Mouse (Mus musculus) testis, adult 2 months (tissue): ENCODE results near the gene Scn8a. TPM values are rescaled to one million over a fixed set of nuclear protein-coding genes. Genes with fewer than 3 reads are reported as not detected.
A peak's percentile ranks its signal among the peaks of the same experiment; 100 is the strongest.

Source experiments
- H3K27ac ChIP-seq: fragments of 200-500 bp; 2 replicates; pipeline ENCODE4 v1.5.1; 2012; ENCODE audit warnings: low read depth, low read length; ENCODE audit not compliant: control insufficient read depth, insufficient read depth
- H3K27me3 ChIP-seq: fragments of 200-500 bp; 2 replicates; pipeline ENCODE4 v1.6.1; 2012; ENCODE audit warnings: mild to moderate bottlenecking, low read length, moderate library complexity; ENCODE audit not compliant: control insufficient read depth, insufficient read depth
- H3K36me3 ChIP-seq: fragments of 200-500 bp; 2 replicates; pipeline ENCODE4 v1.6.1; 2012; ENCODE audit warnings: mild to moderate bottlenecking, low read length; ENCODE audit not compliant: control insufficient read depth, insufficient read depth
- H3K4me1 ChIP-seq: fragments of 200-500 bp; 2 replicates; pipeline ENCODE4 v1.6.1; 2012; ENCODE audit warnings: low read length; ENCODE audit not compliant: control insufficient read depth, insufficient read depth
- H3K4me3 ChIP-seq: fragments of 200-500 bp; 2 replicates; pipeline ENCODE4 v1.5.1; 2012; ENCODE audit warnings: low read depth, mild to moderate bottlenecking, low read length, moderate library complexity, mixed read lengths; ENCODE audit not compliant: control insufficient read depth
- CTCF ChIP-seq: fragments of 200-500 bp; IDR thresholded peaks from 2 replicates; pipeline ENCODE4 v1.5.1; 2012; ENCODE audit warnings: low read depth, mild to moderate bottlenecking, inconsistent platforms, low read length, moderate library complexity; ENCODE audit not compliant: control insufficient read depth, insufficient read depth, insufficient replicate concordance
- POLR2A ChIP-seq: fragments of 200-500 bp; IDR thresholded peaks from 2 replicates; pipeline ENCODE4 v1.6.1; 2012; ENCODE audit warnings: low read depth, mild to moderate bottlenecking, inconsistent platforms, low read length, moderate library complexity; ENCODE audit not compliant: control insufficient read depth
- polyA plus RNA-seq: library from polyadenylated mRNA; depleted of rRNA; stranded (reverse); fragments of >200 nt; gene quantifications from 2 replicates; pipeline ENCODE4 v1.2.3, GENCODE M21; 2012

Gene Scn8a
- polyA plus RNA-seq, 1 experiment = 3.4 TPM

- no peak for TF ChIP-seq CTCF
- no peak for TF ChIP-seq POLR2A
- Histone ChIP-seq H3K4me3 (no peak overlapping the region; the same call in 1 of the 2 replicates), H3K27ac (no peak overlapping the region), H3K36me3 (no peaks in the 10 kb centered on the region), H3K4me1 (peaks cover 17% of the 10 kb centered on the region), H3K27me3 (no peaks in the 10 kb centered on the region)
Measured at GRCm38 (mm10) chr15:101053832-101054459, 184.3 kb downstream of the Scn8a start.

GRCm38 (mm10) chr15:101054541-101054940 lies 184.9 kb downstream of the Scn8a start:
- no peaks in the 10 kb centered on the region for H3K27me3 ChIP-seq
- no peak overlapping the region for H3K27ac ChIP-seq
- no peak for TF ChIP-seq POLR2A
- H3K36me3 ChIP-seq = no peaks in the 10 kb centered on the region
- peaks cover 17% of the 10 kb centered on the region for H3K4me1 ChIP-seq
- H3K4me3 ChIP-seq = no peak overlapping the region

- Histone ChIP-seq H3K27ac (no peak overlapping the region), H3K36me3 (no peaks in the 10 kb centered on the region), H3K4me1 (peaks cover 16% of the 10 kb centered on the region), H3K4me3 (no peak overlapping the region), H3K27me3 (no peaks in the 10 kb centered on the region)
- TF ChIP-seq CTCF (peak; percentile 45; the same call in 1 of the 2 replicates), POLR2A (no peak)
Measured at GRCm38 (mm10) chr15:101056225-101056624, 186.6 kb downstream of the Scn8a start.

GRCm38 (mm10) chr15:101059570-101060279 lies 190.1 kb downstream of the Scn8a start:
- Histone ChIP-seq H3K27ac (no peak overlapping the region), H3K36me3 (no peaks in the 10 kb centered on the region), H3K27me3 (no peaks in the 10 kb centered on the region), H3K4me3 (no peak overlapping the region), H3K4me1 (no peaks in the 10 kb centered on the region)
- TF ChIP-seq CTCF (no peak), POLR2A (no peak)

GRCm38 (mm10) chr15:101060280-101060852 lies 190.7 kb downstream of the Scn8a start:
- Histone ChIP-seq H3K4me3 (no peak overlapping the region), H3K36me3 (no peaks in the 10 kb centered on the region), H3K27me3 (no peaks in the 10 kb centered on the region), H3K27ac (no peak overlapping the region), H3K4me1 (no peaks in the 10 kb centered on the region)
- no peak for TF ChIP-seq POLR2A
- TF ChIP-seq CTCF = no peak

GRCm38 (mm10) chr15:101065069-101065468 lies 195.4 kb downstream of the Scn8a start:
- Histone ChIP-seq H3K27ac (no peak overlapping the region), H3K27me3 (no peaks in the 10 kb centered on the region), H3K36me3 (no peaks in the 10 kb centered on the region), H3K4me1 (no peaks in the 10 kb centered on the region; the same call in 1 of the 2 replicates), H3K4me3 (no peak overlapping the region)
- no peak for TF ChIP-seq CTCF

- H3K4me1 ChIP-seq = no peaks in the 10 kb centered on the region; the same call in 1 of the 2 replicates
- H3K27me3 ChIP-seq = no peaks in the 10 kb centered on the region
- TF ChIP-seq CTCF (no peak), POLR2A (no peak)
- H3K4me3 ChIP-seq = no peak overlapping the region
- H3K36me3 ChIP-seq = no peaks in the 10 kb centered on the region
- H3K27ac ChIP-seq = no peak overlapping the region
Measured at GRCm38 (mm10) chr15:101066364-101066847, 196.7 kb downstream of the Scn8a start.
